Mouse (Mus musculus): ENCODE measurements around the gene Adgre5.

Adgre5 gene

DNA sequence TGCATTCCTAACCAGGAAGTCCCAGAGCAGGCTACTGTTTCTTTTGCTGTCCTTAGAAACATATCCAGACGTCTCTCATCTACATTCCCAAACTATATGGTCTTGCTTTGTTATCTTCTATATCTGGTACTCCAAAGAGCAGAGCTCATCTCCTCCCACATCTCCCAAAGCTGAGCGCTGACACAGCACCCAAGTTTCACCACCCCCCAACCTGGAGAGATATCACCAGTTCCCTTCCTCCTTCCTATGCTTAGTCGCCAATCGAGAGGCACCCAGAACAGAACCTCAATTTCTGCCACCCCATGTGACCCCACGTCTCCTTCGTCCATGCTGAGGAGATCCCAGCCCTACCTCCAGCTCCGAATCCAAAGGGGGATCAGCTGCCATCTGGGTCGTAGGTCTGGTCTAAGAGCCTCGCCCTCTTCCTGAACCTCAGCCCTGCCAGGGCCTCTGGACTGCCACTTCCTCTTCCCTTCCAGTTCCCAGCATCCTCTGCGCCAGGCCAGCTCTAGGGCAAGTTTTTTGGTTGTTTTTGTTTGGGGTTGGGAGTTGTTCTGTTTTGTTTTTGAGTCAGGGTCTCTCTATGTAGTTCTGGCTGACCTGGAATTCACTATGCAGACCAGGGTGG is 47.4 kb downstream of the Adgre5 start:
- no peak for DNase-seq (ENCODE audit: low spot score in 2 of 2)

DNA sequence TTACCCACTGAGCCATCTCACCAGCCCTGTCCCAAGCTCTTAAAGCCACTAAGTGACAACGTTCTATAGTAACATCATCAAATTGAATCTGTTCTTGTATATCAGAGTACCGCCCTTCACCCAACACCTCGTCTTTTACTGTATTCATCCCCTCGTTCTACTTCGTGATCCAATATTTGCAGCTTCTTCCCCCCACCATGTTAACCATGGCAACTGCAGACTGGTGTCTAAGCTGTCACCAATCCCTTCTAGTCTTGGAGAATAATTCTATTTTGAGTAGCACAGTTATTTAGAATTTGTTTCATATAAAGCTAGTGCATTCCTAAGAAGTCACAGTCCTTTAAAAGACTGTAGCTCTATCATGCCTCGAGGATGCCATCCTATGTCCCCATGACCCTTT is 51.9 kb downstream of the Adgre5 start:
- DNase-seq (ENCODE audit: low spot score in 2 of 2): no peak

DNA sequence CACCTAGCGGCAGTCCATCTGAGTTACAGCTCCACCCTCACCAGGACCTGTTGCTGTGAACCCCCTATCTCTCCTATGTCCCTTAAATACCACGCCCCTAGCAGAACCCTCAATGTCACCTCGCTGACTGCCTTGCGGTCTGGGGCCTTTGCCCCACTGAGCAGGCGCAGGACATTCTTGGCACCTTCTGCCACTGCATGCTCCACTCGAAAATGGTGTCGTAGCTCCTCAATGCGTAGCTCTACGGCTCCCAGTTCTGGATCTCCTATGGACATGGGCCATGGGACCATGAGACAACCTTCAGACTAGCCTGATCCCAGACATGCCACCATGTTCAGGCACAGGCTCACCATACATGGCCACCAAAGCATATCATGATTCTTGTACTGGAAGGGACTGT is 56.6 kb downstream of the Adgre5 start:
- no peak for DNase-seq (ENCODE audit: low spot score in 2 of 2)

DNA sequence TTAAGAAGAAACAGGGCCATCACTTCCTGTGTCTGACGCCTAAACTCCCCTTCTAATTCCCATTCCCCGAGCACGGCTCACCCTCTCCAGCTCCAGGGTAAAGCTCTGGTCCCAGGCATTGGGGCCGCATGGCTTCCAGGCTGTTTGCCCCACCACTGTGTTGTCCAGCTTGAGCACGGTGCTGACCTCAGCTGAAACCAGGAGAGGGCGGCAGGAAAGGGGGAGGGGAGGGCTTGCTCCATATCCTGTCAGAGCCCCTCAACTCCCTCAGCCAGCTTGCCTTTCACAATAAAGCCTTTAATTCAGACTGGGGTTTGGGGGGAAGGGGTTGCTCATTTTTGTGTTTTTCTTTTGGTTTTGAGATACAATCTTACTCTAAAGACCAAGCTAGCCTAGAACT is 60.0 kb downstream of the Adgre5 start:
- DNase-seq (ENCODE audit: low spot score in 2 of 2): no peak

- DNase-seq (ENCODE audit: low spot score in 2 of 2): no peak
These were observed 60.5 kb downstream of the Adgre5 start for GRCm38 (mm10) chr8:83680603-83681002.

DNA sequence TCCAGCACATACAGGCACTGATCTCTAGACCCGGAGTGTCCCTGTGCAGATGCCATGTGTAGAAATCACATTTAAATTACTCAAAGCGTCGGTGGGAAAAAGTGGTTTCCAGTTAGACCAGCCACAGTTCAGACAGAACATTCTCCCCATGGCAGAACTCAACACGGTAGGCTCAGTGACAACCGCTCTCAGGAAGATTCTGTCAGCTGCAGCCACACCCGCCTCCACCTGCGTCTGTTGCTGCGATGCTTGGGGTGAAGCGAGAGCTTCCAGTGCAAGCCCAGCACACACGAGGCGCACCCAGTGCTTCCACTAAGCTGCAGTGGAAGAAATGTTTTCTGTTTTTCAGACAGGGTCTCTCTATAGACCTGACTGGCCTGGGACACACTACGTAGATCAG is 61.3 kb downstream of the Adgre5 start:
- DNase-seq (ENCODE audit: low spot score in 2 of 2): no peak

DNA sequence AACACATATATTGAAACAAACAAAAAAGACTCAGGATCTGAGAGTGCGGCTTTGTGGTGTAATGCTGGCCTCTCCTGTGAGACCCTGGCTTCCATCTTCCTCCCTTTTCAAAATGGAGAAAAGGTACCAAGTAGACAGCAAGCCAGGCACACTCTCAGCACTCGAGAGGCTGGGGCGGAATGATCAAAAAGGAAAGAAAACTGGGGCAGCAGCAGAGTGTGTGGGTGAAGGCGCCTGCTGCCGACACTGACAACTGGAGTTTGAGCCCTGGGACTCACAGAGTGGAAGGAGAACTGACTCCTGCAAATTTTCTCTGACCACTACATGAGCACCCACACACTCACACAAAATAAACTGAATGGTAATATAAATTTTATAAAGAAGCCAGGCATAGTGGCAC is 66.6 kb downstream of the Adgre5 start:
- DNase-seq (ENCODE audit: low spot score in 2 of 2): no peak
